Mouse (Mus musculus) CH12.LX (cell line): Measurements from ENCODE around the gene Ccer2. TPM values are rescaled to one million over a fixed set of nuclear protein-coding genes. Genes with fewer than 3 reads are reported as not detected.

ENCODE experiments used
- DNase-seq: peaks from one replicate; pipeline ENCODE4 v3.0.0-alpha.2; 2013; ENCODE audit errors: extremely low read depth
- H3K27ac ChIP-seq: 2 replicates; pipeline ENCODE4 v1.5.1; 2012; ENCODE audit warnings: low read depth, mild to moderate bottlenecking, control low read depth, moderate library complexity; ENCODE audit not compliant: insufficient read depth
- H3K27me3 ChIP-seq: replicated peaks from 2 replicates; pipeline ENCODE3; 2012; ENCODE audit warnings: inconsistent platforms
- H3K36me3 ChIP-seq, 2 experiments: replicated peaks in 1 of 2; 2 replicates each; pipeline versions ENCODE3 to v1.6.1; 2012; ENCODE audit warnings: inconsistent platforms in 1 of 2, low read length in 1 of 2, mild to moderate bottlenecking in 1 of 2, mixed read lengths in 1 of 2, moderate library complexity in 1 of 2; ENCODE audit not compliant: control insufficient read depth in 1 of 2, insufficient read depth in 1 of 2
- H3K4me1 ChIP-seq, 2 experiments: 2 replicates each; pipeline ENCODE4 v1.6.1; 2012; ENCODE audit warnings: inconsistent platforms in 1 of 2, moderate library complexity in 1 of 2; ENCODE audit not compliant: insufficient read depth in 2 of 2, control insufficient read depth in 1 of 2
- H3K4me2 ChIP-seq: 2 replicates; pipeline ENCODE4 v1.6.1; 2012; ENCODE audit warnings: low read depth, mild to moderate bottlenecking, control low read depth; ENCODE audit not compliant: poor library complexity, insufficient read depth, severe bottlenecking
- H3K4me3 ChIP-seq, 3 experiments: fragments of 150-350 bp in 1 of 3; sonication (generic) in 1 of 3; replicated peaks in 1 of 3; 2 replicates each; pipeline versions ENCODE3 to v1.5.1; 2011 to 2012; ENCODE audit warnings: low read depth in 2 of 3, low read length in 2 of 3, mild to moderate bottlenecking in 2 of 3, moderate library complexity in 2 of 3, control low read depth in 1 of 3, improper control_type of control experiment in 1 of 3, inconsistent platforms in 1 of 3, mixed read lengths in 1 of 3; ENCODE audit not compliant: poor library complexity in 1 of 3
- H3K79me2 ChIP-seq: replicated peaks from 2 replicates; pipeline ENCODE4 v1.6.1; 2012; ENCODE audit warnings: mild to moderate bottlenecking, moderate library complexity; ENCODE audit not compliant: control insufficient read depth, poor library complexity, insufficient read depth, severe bottlenecking; ENCODE audit errors: extremely low read depth
- H3K9ac ChIP-seq: 2 replicates; pipeline ENCODE4 v1.6.1; 2012; ENCODE audit warnings: low read depth, mild to moderate bottlenecking, control low read depth, moderate library complexity; ENCODE audit not compliant: insufficient read depth
- H3K9me3 ChIP-seq: replicated peaks from 2 replicates; pipeline ENCODE3; 2012; ENCODE audit warnings: low read length, inconsistent platforms, mixed read lengths
- CHD1 ChIP-seq: IDR thresholded peaks from 2 replicates; pipeline ENCODE4 v1.6.1; 2012; ENCODE audit warnings: low read depth, low read length, improper control_type of control experiment, inconsistent platforms
- CHD2 ChIP-seq: IDR thresholded peaks from 2 replicates; pipeline ENCODE4 v1.6.1; 2011; ENCODE audit warnings: low read length, improper control_type of control experiment
- E2F4 ChIP-seq: IDR thresholded peaks from 2 replicates; pipeline ENCODE4 v1.6.1; 2011; ENCODE audit warnings: low read depth, low read length, improper control_type of control experiment; ENCODE audit not compliant: insufficient replicate concordance
- ELF1 ChIP-seq: IDR thresholded peaks from 2 replicates; pipeline ENCODE4 v1.6.1; 2014; ENCODE audit warnings: low read depth, mild to moderate bottlenecking, inconsistent platforms, low read length, improper control_type of control experiment
- EP300 ChIP-seq: IDR thresholded peaks from 2 replicates; pipeline ENCODE4 v1.6.1; 2011; ENCODE audit warnings: low read length, improper control_type of control experiment
- ETS1 ChIP-seq: conservative IDR thresholded peaks from 2 replicates; pipeline ENCODE4 v1.6.1; 2012; ENCODE audit warnings: low read depth, mild to moderate bottlenecking, inconsistent platforms, low read length, improper control_type of control experiment, moderate library complexity
- GABPA ChIP-seq: IDR thresholded peaks from 2 replicates; pipeline ENCODE4 v1.6.1; 2012; ENCODE audit warnings: low read depth, low read length, improper control_type of control experiment, inconsistent platforms; ENCODE audit not compliant: insufficient replicate concordance
- IRF4 ChIP-seq: IDR thresholded peaks from 2 replicates; pipeline ENCODE4 v1.6.1; 2014; ENCODE audit warnings: low read depth, mild to moderate bottlenecking, inconsistent platforms, low read length, improper control_type of control experiment
- JUND ChIP-seq: conservative IDR thresholded peaks from 2 replicates; pipeline ENCODE4 v1.6.1; 2011; ENCODE audit warnings: low read depth, low read length, improper control_type of control experiment
- KAT2A ChIP-seq: IDR thresholded peaks from 2 replicates; pipeline ENCODE4 v1.6.1; 2012; ENCODE audit warnings: low read length, improper control_type of control experiment, inconsistent platforms; ENCODE audit not compliant: insufficient replicate concordance
- MAFK ChIP-seq: IDR thresholded peaks from 2 replicates; pipeline ENCODE4 v1.6.1; 2011; ENCODE audit warnings: low read length, improper control_type of control experiment; ENCODE audit not compliant: insufficient replicate concordance
- MAX ChIP-seq: IDR thresholded peaks from 2 replicates; pipeline ENCODE4 v1.6.1; 2011; ENCODE audit warnings: low read length, improper control_type of control experiment
- MAZ ChIP-seq: IDR thresholded peaks from 2 replicates; pipeline ENCODE4 v1.6.1; 2012; ENCODE audit warnings: low read depth, mild to moderate bottlenecking, inconsistent platforms, low read length, improper control_type of control experiment, moderate library complexity
- MXI1 ChIP-seq: IDR thresholded peaks from 2 replicates; pipeline ENCODE4 v1.6.1; 2011; ENCODE audit warnings: mild to moderate bottlenecking, low read depth, low read length, improper control_type of control experiment
- POLR2A ChIP-seq: IDR thresholded peaks from 2 replicates; pipeline ENCODE4 v1.6.1; 2011; ENCODE audit warnings: low read depth, mild to moderate bottlenecking, improper control_type of control experiment, low read length
- RAD21 ChIP-seq: IDR thresholded peaks from 2 replicates; pipeline ENCODE4 v1.6.1; 2011; ENCODE audit warnings: low read depth, mild to moderate bottlenecking, low read length, improper control_type of control experiment, moderate library complexity
- SIN3A ChIP-seq: IDR thresholded peaks from 2 replicates; pipeline ENCODE4 v1.6.1; 2012; ENCODE audit warnings: low read length, improper control_type of control experiment, inconsistent platforms
- SMC3 ChIP-seq: IDR thresholded peaks from 2 replicates; pipeline ENCODE4 v1.6.1; 2011; ENCODE audit warnings: low read depth, low read length, improper control_type of control experiment
- TCF12 ChIP-seq: IDR thresholded peaks from 2 replicates; pipeline ENCODE4 v1.6.1; 2014; ENCODE audit warnings: low read depth, mild to moderate bottlenecking, inconsistent platforms, low read length, improper control_type of control experiment
- UBTF ChIP-seq: IDR thresholded peaks from 2 replicates; pipeline ENCODE4 v1.6.1; 2012; ENCODE audit warnings: low read depth, mild to moderate bottlenecking, inconsistent platforms, low read length, improper control_type of control experiment, moderate library complexity
- ZMIZ1 ChIP-seq: IDR thresholded peaks from 2 replicates; pipeline ENCODE4 v1.6.1; 2012; ENCODE audit warnings: low read depth, mild to moderate bottlenecking, inconsistent platforms, low read length, improper control_type of control experiment
- ZNF384 ChIP-seq: IDR thresholded peaks from 2 replicates; pipeline ENCODE4 v1.6.1; 2012; ENCODE audit warnings: low read depth, low read length, improper control_type of control experiment, inconsistent platforms
- dilution Hi-C: fragments of 300-500 bp; cut with MboI; formaldehyde crosslinking; loops from 2 replicates; pipeline ENCODE4 v1.14.3; 2020; ENCODE audit warnings: low sequenced_read_pairs; ENCODE audit not compliant: extremely low pct_unique_long_range_greater_than_20kb, extremely low pct_ligation_motif_present
- in situ Hi-C: fragments of 300-500 bp; cut with MboI; formaldehyde crosslinking; loops from 3 replicates; pipeline ENCODE4 v1.14.3; 2019; ENCODE audit warnings: low sequenced_read_pairs, low pct_ligation_motif_present, low pct_unique_long_range_greater_than_20kb, mixed read lengths
- polyA plus RNA-seq: library from polyadenylated mRNA; unstranded; fragments of >175 nt; gene quantifications from 2 replicates; pipeline ENCODE4 v1.2.1, GENCODE M21; 2012; ENCODE audit warnings: low read depth; ENCODE audit not compliant: insufficient read length
- total RNA-seq, 2 experiments: library from RNA; depleted of rRNA; stranded (reverse); fragments of 300-350 nt in 1 of 2; fragments of >200 nt in 1 of 2; gene quantifications; 2 replicates each; pipeline ENCODE4 v1.2.3; 2012 to 2014

Ccer2 gene
- total and polyA plus RNA-seq, 3 experiments: 0.17 TPM; not detected in 2

GRCm38 (mm10) chr7:28719159-28719558 is 36.8 kb upstream of the Ccer2 start:
- Histone ChIP-seq H3K4me2 (no peak overlapping the region), H3K27ac (no peak overlapping the region), H3K9ac (no peak overlapping the region), H3K79me2 (no peaks in the 10 kb centered on the region), H3K9me3 (no peaks in the 10 kb centered on the region), H3K4me1 (peaks cover 2 to 8% of the 10 kb centered on the region in 2 experiments; a peak in 2 of 4 replicates), H3K36me3 (no peaks in the 10 kb centered on the region), H3K27me3 (no peaks in the 10 kb centered on the region), H3K4me3 (no peak overlapping the region)
- TF ChIP-seq ETS1 (no peak), GABPA (no peak), POLR2A (no peak)
- dilution Hi-C loops: no loop called here
- in situ Hi-C loops: no loop called here
- DNase-seq: no peak

- in situ Hi-C loops: no loop called here
- dilution Hi-C loops: no loop called here
Measured at GRCm38 (mm10) chr7:28719650-28720049, 36.3 kb upstream of the Ccer2 start.

GRCm38 (mm10) chr7:28720753-28721537 is 35.0 kb upstream of the Ccer2 start:
- no peak overlapping the region for H3K4me2 ChIP-seq
- in situ Hi-C loops: no loop called here
- no peaks in the 10 kb centered on the region for H3K27me3 ChIP-seq
- H3K4me3 ChIP-seq: no peak overlapping the region
- H3K9ac ChIP-seq: no peak overlapping the region
- H3K27ac ChIP-seq: no peak overlapping the region
- dilution Hi-C loops: no loop called here
- DNase-seq: no peak
- no peak for TF ChIP-seq ZNF384
- no peak for TF ChIP-seq TCF12
- no peak for TF ChIP-seq MXI1
- TF ChIP-seq UBTF: no peak
- TF ChIP-seq JUND: no peak
- no peak for TF ChIP-seq MAFK
- no peak for TF ChIP-seq EP300
- TF ChIP-seq SMC3: no peak
- TF ChIP-seq E2F4: no peak
- no peak for TF ChIP-seq CHD1
- no peak for TF ChIP-seq CHD2
- TF ChIP-seq ELF1: no peak
- no peak for TF ChIP-seq MAX
- no peak for TF ChIP-seq MAZ
- TF ChIP-seq SIN3A: no peak
- no peak for TF ChIP-seq ZMIZ1
- TF ChIP-seq KAT2A: no peak
- TF ChIP-seq IRF4: no peak
- TF ChIP-seq, all 38 proteins: peak for 0
- Histone ChIP-seq H3K36me3 (no peaks in the 10 kb centered on the region), H3K79me2 (no peaks in the 10 kb centered on the region), H3K9me3 (peaks cover 5% of the 10 kb centered on the region), H3K4me1 (no peaks in the 10 kb centered on the region)

More at GRCm38 (mm10) chr7:28719650-28720049, 36.3 kb upstream of the Ccer2 start:
- Histone ChIP-seq H3K36me3 (no peaks in the 10 kb centered on the region), H3K9me3 (peaks cover 4% of the 10 kb centered on the region), H3K4me2 (no peak overlapping the region), H3K4me3 (no peak overlapping the region), H3K9ac (no peak overlapping the region), H3K79me2 (no peaks in the 10 kb centered on the region), H3K27ac (no peak overlapping the region), H3K4me1 (peaks cover 0 to 3% of the 10 kb centered on the region in 2 experiments; a peak in 2 of 4 replicates), H3K27me3 (no peaks in the 10 kb centered on the region)
- no peak for DNase-seq
- TF ChIP-seq MAFK (no peak), RAD21 (no peak), UBTF (no peak)
